Mouse (Mus musculus) hindbrain, embryonic 10.5 days (tissue): ENCODE measurements around the gene Sept14. TPM values are rescaled to one million over a fixed set of nuclear protein-coding genes. Genes with fewer than 3 reads are reported as not detected.

ENCODE experiments used
- DNase-seq: peaks from one replicate; pipeline ENCODE4 v3.0.0-alpha.2; 2017; ENCODE audit warnings: low spot score
- H3K27ac ChIP-seq: fragments of 300-500 bp; sonication (generic); 2 replicates; pipeline ENCODE4 v1.5.1; 2016; ENCODE audit warnings: mild to moderate bottlenecking, moderate library complexity
- H3K27me3 ChIP-seq: fragments of 300-500 bp; sonication (generic); 2 replicates; pipeline ENCODE4 v1.6.1; 2016; ENCODE audit warnings: mild to moderate bottlenecking; ENCODE audit not compliant: poor library complexity, insufficient read depth, severe bottlenecking
- H3K36me3 ChIP-seq: fragments of 300-500 bp; sonication (generic); 2 replicates; pipeline ENCODE4 v1.6.1; 2016; ENCODE audit warnings: mild to moderate bottlenecking, moderate library complexity
- H3K4me1 ChIP-seq: fragments of 300-500 bp; sonication (generic); replicated peaks from 2 replicates; pipeline ENCODE4 v1.6.1; 2016; ENCODE audit warnings: mild to moderate bottlenecking
- H3K4me3 ChIP-seq: fragments of 300-500 bp; sonication (generic); 2 replicates; pipeline ENCODE4 v1.5.1; 2016; ENCODE audit warnings: mild to moderate bottlenecking, moderate library complexity
- H3K9me3 ChIP-seq: fragments of 300-500 bp; sonication (generic); 2 replicates; pipeline ENCODE4 v1.6.1; 2016; ENCODE audit warnings: mild to moderate bottlenecking, moderate library complexity
- WGBS: fragments of 180-500 bp; shearing (Covaris S2); methylation state at CpG from one replicate; pipeline ENCODE4 v1.1.7; 2016; 5-methylcytosine and 5-hydroxymethylcytosine counted together
- polyA plus RNA-seq: library from polyadenylated mRNA; unstranded; fragments of >200 nt; fragmentation: Nextera tagmentation; extraction: Ambion mirVana; gene quantifications from 2 replicates; pipeline ENCODE4 v1.2.1, GENCODE M21; 2016

Gene Sept14
- not detected in 2 replicates for polyA plus RNA-seq

DNA sequence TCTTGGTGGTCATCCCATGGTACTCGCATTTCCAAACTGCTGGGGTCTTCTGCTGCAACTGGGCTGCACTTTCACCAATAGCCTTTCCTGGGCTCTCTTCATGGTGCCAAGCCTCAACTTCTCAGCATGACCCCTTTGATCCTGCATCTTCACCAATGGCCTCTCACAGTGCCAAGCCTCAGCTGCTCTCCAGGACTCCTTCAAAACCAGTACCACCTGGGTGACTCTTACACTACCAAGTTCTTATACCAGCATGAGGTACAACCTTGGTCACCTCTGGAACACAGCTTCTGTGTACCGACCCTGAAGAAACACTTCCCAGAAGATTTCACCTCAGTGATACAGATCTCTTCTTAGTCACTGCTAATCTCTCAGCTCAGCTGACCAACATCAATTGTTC lies at the start of gene Sept14:
Sept14 (minus strand) TSS at position 101 of the 400 bp plus-strand sequence.
- no peaks in the 10 kb centered on the region for H3K9me3 ChIP-seq
- 56% methylated on average over 2 of the region's 2 CpGs for WGBS
- H3K4me3 ChIP-seq = no peak within 1 kb of the TSS
- DNase-seq = no peak
- H3K4me1 ChIP-seq = no peaks in the 10 kb centered on the region
- H3K27ac ChIP-seq = no peak within 1 kb of the TSS
- H3K36me3 ChIP-seq = no peaks in the 10 kb centered on the region
- H3K27me3 ChIP-seq = no peaks in the 10 kb centered on the region

DNA sequence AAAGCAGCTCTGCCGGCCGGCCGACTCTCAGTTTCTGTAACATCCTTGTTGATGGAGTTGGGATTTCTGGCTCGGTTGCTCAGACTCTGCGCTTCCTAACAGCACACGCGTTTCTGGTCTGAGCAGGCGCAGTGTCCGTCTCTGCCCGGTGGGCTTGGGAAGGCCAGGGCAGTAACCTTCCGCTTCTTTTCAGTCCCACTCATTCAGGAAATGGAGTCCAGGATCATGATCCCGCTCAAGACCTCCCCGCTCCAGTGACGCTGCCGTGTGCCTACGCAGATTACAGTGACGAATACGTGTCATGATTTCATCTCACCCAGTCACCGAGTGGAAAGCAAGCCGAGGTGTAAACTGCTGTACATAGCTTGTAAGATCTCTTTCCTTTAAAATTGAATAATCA lies 48.6 kb upstream of the Sept14 start:
- Histone ChIP-seq H3K9me3 (no peaks in the 10 kb centered on the region), H3K27ac (no peak overlapping the region), H3K4me1 (0 out of 2 replicates have a peak, but pooled peaks cover 2% of the 10 kb centered on the region), H3K36me3 (peaks cover 27% of the 10 kb centered on the region), H3K27me3 (no peaks in the 10 kb centered on the region), H3K4me3 (no peak overlapping the region)
- 94% methylated on average over 20 of the region's 20 CpGs for WGBS
- no peak for DNase-seq

- Histone ChIP-seq H3K36me3 (peaks cover 70% of the 10 kb centered on the region), H3K4me1 (no peaks in the 10 kb centered on the region), H3K9me3 (no peaks in the 10 kb centered on the region), H3K4me3 (no peak overlapping the region), H3K27ac (no peak overlapping the region), H3K27me3 (no peaks in the 10 kb centered on the region)
- DNase-seq = no peak
- WGBS = 78% methylated on average over 6 of the region's 6 CpGs
Measured at GRCm38 (mm10) chr5:129744050-129744449, 35.7 kb upstream of the Sept14 start.

- no peaks in the 10 kb centered on the region for H3K4me1 ChIP-seq
- no peak overlapping the region for H3K4me3 ChIP-seq
- WGBS = 90% methylated on average over 7 of the region's 7 CpGs
- no peak for DNase-seq
- peaks cover 62% of the 10 kb centered on the region for H3K36me3 ChIP-seq
- H3K27ac ChIP-seq = no peak overlapping the region
- H3K27me3 ChIP-seq = no peaks in the 10 kb centered on the region
- H3K9me3 ChIP-seq = no peaks in the 10 kb centered on the region
Measured at GRCm38 (mm10) chr5:129742903-129743488, 34.7 kb upstream of the Sept14 start.

- Histone ChIP-seq H3K27ac (no peak overlapping the region), H3K36me3 (peaks cover 44% of the 10 kb centered on the region), H3K4me1 (no peaks in the 10 kb centered on the region), H3K4me3 (no peak overlapping the region), H3K9me3 (no peaks in the 10 kb centered on the region), H3K27me3 (no peaks in the 10 kb centered on the region)
- 100% methylated on average over 1 of the region's 1 CpGs for WGBS
- DNase-seq = peak; percentile 35
Measured at GRCm38 (mm10) chr5:129740976-129741375, 32.7 kb upstream of the Sept14 start.

- H3K9me3 ChIP-seq = no peaks in the 10 kb centered on the region
- H3K4me3 ChIP-seq = no peak overlapping the region
- no peak overlapping the region for H3K27ac ChIP-seq
- peaks cover 15% of the 10 kb centered on the region for H3K36me3 ChIP-seq
- no peak for DNase-seq
- 76% methylated on average over 5 of the region's 5 CpGs for WGBS
- no peaks in the 10 kb centered on the region for H3K27me3 ChIP-seq
- peaks cover 41% of the 10 kb centered on the region for H3K4me1 ChIP-seq
Measured at GRCm38 (mm10) chr5:129731021-129731420, 22.7 kb upstream of the Sept14 start.

- Histone ChIP-seq H3K9me3 (no peaks in the 10 kb centered on the region), H3K27ac (peak overlapping the region; percentile 46; the same call in 1 of the 2 replicates), H3K36me3 (peaks cover 12% of the 10 kb centered on the region), H3K27me3 (no peaks in the 10 kb centered on the region), H3K4me3 (no peak overlapping the region), H3K4me1 (peaks cover 40% of the 10 kb centered on the region)
- WGBS = 82% methylated on average over 11 of the region's 11 CpGs
- no peak for DNase-seq
Measured at GRCm38 (mm10) chr5:129730344-129730743, 22.0 kb upstream of the Sept14 start.

DNA sequence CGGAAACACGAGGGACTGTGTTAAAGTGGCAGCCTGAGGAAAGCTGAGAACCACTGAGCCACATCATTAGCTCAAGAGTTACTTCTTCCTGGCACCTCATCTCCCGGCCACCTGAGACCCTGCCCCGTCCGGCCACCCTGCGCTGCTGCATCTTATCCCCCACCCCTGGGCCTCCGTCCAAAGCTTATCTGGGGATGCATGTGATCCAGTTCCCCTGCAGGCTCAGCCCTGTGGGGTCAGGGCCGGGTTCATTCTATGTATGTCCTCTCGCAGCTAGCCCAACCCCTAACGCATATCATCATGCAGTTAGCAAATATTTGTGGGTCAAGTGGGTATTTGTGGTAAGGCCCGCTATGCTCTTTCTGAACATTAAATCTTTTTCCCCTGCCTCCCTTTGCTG lies 21.0 kb upstream of the Sept14 start:
- WGBS = 77% methylated on average over 11 of the region's 11 CpGs
- no peak overlapping the region for H3K4me3 ChIP-seq
- H3K9me3 ChIP-seq = no peaks in the 10 kb centered on the region
- DNase-seq = no peak
- H3K27me3 ChIP-seq = no peaks in the 10 kb centered on the region
- peaks cover 43% of the 10 kb centered on the region for H3K4me1 ChIP-seq
- H3K27ac ChIP-seq = no peak overlapping the region
- 0 out of 2 replicates have a peak, but pooled peaks cover 2% of the 10 kb centered on the region for H3K36me3 ChIP-seq

DNA sequence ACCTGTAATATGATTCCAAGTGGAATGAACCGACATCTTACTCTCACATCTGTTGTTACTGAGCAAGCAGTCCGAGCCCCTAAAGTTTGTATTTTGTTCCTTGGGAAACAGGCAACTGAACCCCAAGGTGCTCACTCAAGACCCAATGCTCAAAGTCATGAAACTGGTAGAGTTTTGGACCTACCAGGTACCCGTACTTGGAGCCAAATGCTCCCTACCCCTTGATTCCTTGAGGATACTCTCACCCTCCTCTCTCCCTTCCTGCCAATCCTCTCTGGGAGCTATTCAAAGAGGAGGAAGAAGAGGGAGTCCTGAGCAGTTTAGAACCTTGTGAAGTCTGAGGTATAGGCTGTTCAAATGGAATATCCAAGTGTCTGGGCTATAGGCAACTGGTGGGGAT lies 18.5 kb upstream of the Sept14 start:
- Histone ChIP-seq H3K27ac (no peak overlapping the region), H3K36me3 (no peaks in the 10 kb centered on the region), H3K4me3 (no peak overlapping the region), H3K9me3 (no peaks in the 10 kb centered on the region), H3K4me1 (peaks cover 43% of the 10 kb centered on the region), H3K27me3 (no peaks in the 10 kb centered on the region)
- DNase-seq = no peak
- 84% methylated on average over 3 of the region's 3 CpGs for WGBS

DNA sequence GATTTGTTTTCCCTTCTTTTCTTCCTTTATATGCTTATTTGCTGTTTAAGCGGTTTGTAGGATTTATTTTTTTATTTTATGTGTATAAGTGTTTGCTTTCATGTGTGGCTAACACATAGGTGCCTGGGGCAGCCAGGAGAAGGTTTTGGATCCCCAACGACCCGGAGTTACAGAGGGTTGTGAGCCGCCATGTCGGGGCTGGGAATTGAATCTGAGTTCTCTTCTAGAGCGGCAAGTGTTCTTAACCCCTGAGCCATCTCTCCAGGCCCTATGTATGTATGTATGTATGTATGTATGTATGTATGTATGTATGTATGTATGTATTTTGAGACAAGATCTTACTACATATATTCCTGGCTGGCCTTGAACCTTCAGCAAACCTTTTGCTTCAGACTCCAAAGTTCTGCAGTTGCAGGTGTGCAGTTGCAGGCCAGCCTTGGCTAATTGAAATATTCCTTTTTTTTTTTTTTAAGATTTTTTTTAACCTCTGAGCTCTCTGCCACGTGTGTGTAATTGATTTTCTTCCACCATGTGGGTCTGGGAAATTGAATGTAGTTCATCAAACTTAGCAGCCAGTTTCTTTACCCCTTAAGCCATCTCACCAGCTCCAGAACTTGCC lies 17.6 kb upstream of the Sept14 start:
- WGBS = 24% methylated on average over 7 of the region's 7 CpGs
- DNase-seq = no peak
- no peaks in the 10 kb centered on the region for H3K9me3 ChIP-seq

GRCm38 (mm10) chr5:129724834-129725773 lies 16.8 kb upstream of the Sept14 start, which contains the start of gene Nipsnap2:
Gene Nipsnap2 (plus strand): TSS chr5:129725063.
- Histone ChIP-seq H3K27ac (peak within 1 kb of the TSS; percentile 99), H3K4me3 (peak within 1 kb of the TSS; percentile 91), H3K27me3 (no peaks in the 10 kb centered on the region), H3K4me1 (peaks cover 31% of the 10 kb centered on the region), H3K9me3 (no peaks in the 10 kb centered on the region), H3K36me3 (peaks cover 5% of the 10 kb centered on the region)
- WGBS = under 1% methylated on average over 86 of the region's 93 CpGs
- peak; percentile 96 for DNase-seq

More for the DNA sequence above, 17.6 kb upstream of the Sept14 start:
- no peaks in the 10 kb centered on the region for H3K36me3 ChIP-seq
- peak overlapping the region; percentile 91 for H3K4me3 ChIP-seq
- peak overlapping the region; percentile 99 for H3K27ac ChIP-seq
- H3K4me1 ChIP-seq = peaks cover 39% of the 10 kb centered on the region
- H3K27me3 ChIP-seq = no peaks in the 10 kb centered on the region

- DNase-seq = no peak
- no peaks in the 10 kb centered on the region for H3K9me3 ChIP-seq
- H3K36me3 ChIP-seq = peaks cover 13% of the 10 kb centered on the region
- peaks cover 23% of the 10 kb centered on the region for H3K4me1 ChIP-seq
- H3K27me3 ChIP-seq = no peaks in the 10 kb centered on the region
- peak overlapping the region; percentile 91 for H3K4me3 ChIP-seq
- 60% methylated on average over 4 of the region's 4 CpGs for WGBS
- peak overlapping the region; percentile 99; the same call in 1 of the 2 replicates for H3K27ac ChIP-seq
Measured at GRCm38 (mm10) chr5:129724268-129724667, 16.0 kb upstream of the Sept14 start.
